Mouse (Mus musculus) testis, postnatal 10 days (tissue): ENCODE results near the gene Tspan31.

Experiments
- DNase-seq: peaks from one replicate; pipeline ENCODE4 v3.0.0; 2021; ENCODE audit warnings: low spot score

The Tspan31 gene

GRCm38 (mm10) chr10:127070190-127071121 lies at the start of gene Tspan31:
TSS of gene Tspan31 (minus strand) at chr10:127070264.
- peak; percentile 81 for DNase-seq

GRCm38 (mm10) chr10:127119229-127119628 lies 49.2 kb upstream of the Tspan31 start:
- no peak for DNase-seq

DNA sequence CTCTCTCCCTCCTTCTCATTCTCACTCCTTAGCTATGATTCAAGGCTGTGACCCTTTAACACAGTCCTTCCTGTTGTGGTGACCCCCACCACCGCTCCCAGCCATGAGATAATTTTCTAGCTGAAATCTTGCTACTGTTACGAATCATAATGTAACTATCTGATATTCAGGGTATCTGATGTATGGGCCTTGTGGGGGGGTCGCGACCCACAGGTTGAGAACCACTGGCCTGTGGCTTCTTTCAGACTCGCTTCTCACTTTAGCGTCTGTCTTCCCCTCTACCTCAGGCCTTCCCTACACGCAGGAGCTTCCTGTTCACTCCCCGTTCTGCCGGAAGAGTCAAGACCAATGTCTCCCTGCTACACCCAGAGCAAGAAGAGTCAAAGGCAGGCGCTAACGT lies 48.4 kb upstream of the Tspan31 start:
- DNase-seq, result no peak

DNA sequence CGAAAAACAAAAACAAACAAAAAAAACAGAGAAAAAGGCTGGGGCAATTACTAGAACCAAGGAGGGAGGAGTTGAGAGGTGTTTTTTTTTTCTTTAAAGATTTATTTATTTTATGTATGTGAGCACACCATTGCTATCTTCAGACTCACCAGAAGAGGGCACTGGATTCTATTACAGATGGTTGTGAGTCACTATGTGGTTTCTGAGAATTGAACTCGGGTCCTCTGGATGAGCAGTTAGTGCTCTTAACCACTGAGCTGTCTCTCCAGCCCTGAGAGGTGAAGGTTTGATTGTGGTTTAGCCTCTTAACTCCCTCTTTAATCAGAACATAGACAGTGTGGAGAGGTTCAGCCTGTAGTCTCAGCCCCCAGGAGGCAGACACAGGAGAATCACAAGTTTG lies 45.0 kb upstream of the Tspan31 start:
- DNase-seq, result no peak

DNA sequence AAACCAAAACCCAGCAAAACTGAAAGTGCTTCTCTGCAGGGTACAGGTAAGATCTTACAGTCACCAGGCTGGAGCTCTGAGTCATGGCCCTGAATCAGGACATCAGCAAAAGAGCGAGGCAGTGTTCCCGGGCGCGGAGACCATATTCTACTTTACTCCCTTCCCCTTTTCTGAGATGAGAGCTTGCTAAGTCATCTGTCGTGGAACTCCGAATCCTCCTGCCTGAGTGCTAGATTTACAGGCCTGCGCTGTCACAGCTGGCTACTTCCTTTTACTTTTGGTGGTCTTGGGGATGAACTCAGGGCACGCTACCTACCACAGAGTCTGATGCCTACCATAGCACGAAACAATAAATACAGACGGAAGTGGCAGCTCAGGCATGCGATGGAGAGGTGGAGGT lies 44.3 kb upstream of the Tspan31 start:
- DNase-seq, result no peak

- DNase-seq, result no peak
Measured at GRCm38 (mm10) chr10:127111001-127111887, 41.2 kb upstream of the Tspan31 start.

DNA sequence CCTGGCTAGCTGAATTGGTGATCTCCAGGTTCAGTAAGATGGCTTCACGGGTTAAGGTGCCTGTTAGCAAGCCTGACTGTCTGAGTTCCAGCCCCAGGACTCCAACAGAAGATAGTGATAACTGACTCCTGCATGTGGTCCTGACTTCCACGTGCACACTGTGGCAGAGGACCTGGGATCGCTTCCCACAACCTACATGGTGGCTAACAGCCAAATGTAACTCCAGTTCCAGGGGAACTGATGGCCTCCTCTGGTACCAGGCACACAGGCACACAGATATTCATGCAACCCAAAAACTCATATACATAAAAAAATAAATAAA lies 38.2 kb upstream of the Tspan31 start:
- DNase-seq, result no peak

GRCm38 (mm10) chr10:127107563-127108261 lies 37.6 kb upstream of the Tspan31 start:
- no peak for DNase-seq

- no peak for DNase-seq
Measured at GRCm38 (mm10) chr10:127103631-127104030, 33.6 kb upstream of the Tspan31 start.

DNA sequence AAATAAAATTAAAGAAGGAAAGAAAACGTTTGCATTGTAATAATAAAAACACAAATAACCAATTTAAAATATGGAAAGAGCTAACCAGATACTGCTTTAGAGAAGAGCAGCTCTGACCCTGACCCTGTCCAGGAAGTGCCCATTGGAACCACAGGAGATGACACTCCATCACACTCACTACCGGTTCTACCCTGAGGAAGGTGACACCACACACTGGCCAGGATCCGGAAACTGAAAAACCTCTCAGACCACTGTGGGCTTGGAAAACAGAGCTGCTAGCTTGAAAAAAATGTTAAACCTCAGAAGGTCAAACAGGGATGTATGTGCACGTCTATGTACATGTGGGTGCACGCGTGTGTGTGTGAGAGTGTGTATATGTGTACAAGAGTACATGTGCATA lies 31.1 kb upstream of the Tspan31 start:
- no peak for DNase-seq

DNA sequence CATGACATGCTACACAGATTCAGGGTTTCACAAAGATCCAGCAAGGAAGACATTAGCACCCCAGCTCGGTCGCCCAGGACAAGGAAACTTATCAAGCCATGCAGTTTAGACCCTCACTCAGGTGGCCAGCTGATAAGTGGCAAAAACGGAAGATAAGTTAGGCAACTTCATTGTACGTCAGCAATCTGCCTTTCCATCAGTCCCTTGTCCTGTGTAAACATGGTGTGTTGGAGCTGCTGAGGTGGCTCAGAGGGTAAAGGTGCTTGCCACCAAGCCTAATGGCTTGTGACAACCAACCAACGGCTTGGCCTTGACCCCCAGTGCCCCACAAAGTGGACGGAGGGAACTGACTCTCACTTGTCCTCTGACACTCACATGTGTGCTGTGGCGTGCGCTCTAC lies 30.4 kb upstream of the Tspan31 start:
- no peak for DNase-seq

DNA sequence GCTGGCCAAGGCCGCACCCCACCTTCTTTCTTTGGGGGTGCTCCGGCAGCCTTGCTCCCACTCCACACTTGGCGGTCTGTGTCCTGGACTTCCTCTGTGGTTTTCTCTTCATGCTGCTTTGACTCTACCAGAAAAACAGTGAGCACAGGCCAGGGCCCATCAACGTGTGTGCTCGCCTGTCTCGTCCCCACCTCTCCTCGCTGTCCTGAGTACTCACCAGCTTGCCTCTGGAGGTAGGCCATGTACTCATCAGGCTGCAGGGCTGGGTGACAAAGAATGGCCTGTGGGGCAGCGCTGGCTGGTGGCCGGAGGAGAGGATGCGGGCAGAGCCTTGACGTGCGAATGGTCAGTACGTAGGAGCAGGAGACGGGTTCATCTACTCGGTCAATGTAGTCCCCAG lies 29.8 kb upstream of the Tspan31 start:
- DNase-seq, result no peak

GRCm38 (mm10) chr10:127099191-127099590 lies 29.1 kb upstream of the Tspan31 start:
- DNase-seq, result no peak

DNA sequence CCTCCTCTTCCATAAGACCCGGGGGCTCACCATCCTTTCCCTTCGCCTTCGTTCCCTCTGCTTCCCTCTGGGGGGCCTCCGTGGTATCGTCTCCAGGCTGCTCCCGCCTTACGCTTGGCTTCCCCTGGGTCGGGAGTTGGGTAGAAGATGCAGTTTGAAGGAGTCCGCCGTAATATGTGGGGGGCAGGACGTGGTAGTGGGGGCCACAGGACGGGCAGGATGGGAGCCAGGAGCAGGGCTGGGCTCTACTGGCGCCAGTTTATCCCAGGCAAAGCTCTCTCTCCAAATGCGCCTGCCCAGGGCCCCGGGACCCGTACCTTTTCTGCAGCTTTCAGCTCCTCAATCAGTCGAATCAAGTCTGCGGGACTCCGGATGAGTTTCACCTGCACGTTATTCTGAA lies 28.4 kb upstream of the Tspan31 start:
- DNase-seq, result no peak

DNA sequence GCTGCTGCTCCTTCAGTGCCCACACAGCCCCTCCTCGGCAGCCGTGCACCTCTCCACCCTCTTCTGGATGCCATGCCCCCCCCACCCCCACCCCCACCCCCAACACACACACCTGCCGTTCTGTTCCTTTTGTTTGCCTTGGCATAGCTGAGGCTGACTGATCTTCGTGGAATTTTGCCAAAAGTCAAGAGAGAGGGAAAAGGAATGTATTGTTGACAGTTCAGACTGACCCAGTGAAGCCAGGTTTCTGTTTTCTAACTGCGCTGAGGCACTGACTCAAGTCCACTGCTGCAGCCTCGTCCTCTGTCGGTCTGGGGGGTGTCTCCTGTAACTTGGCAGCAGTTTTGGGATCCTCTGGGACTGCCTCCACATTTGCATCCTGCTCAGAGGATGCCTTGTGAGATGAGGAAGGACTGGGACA lies 24.3 kb upstream of the Tspan31 start:
- no peak for DNase-seq

GRCm38 (mm10) chr10:127092742-127093141 lies 22.7 kb upstream of the Tspan31 start:
- DNase-seq, result no peak

- DNase-seq, result no peak
Measured at GRCm38 (mm10) chr10:127091507-127092396, 21.7 kb upstream of the Tspan31 start.

DNA sequence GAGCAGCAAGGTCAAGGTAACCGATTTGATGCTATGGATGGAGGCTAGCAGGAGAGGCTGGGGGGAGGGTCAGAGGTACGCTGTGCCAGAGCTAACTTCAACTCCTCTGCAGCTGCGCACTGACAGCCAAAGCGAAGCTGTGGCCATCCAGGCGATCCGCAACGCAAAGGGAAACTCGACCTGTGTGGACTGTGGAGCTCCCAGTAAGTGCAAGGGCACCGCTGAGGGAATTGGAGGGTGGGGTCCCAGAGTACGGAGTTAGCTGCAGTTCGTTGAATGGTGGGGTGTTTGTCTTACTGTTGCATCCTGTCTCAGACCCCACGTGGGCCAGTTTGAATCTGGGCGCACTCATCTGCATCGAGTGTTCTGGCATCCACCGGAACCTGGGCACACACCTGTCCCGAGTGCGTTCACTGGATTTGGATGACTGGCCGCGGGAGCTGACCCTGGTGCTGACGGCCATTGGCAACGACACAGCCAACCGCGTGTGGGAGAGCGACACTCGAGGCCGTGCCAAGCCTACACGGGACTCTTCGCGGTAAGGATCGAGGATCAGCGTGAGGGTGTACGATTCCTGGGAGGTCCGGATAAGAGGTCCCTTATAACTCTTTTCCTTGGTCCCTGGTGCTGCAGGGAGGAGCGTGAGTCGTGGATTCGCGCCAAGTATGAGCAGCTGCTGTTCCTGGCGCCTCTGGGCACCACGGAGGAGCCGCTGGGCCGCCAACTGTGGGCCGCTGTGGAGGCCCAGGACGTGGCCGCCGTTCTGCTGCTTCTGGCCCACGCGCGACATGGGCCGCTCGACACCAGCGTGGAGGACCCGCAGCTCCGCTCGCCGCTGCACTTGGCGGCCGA lies 20.7 kb upstream of the Tspan31 start:
- DNase-seq, result peak; percentile 80

DNA sequence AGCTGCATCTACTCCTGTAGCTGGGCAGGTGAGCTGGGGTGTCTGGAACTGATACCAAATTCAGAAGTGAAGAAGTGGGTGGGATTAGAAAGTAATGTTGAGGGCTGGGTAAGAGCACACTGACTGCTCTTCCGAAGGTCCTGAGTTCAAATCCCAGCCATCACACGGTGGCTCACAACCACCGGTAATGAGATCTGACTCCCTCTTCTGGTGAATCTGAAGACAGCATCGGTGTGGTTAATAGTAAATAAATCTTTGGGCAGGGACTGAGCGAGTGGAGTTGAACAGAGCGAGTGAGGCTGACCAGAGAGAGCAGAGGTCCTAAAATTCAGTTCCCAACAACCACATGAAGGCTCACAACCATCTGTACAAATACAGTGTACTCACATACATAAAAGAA lies 15.6 kb upstream of the Tspan31 start:
- no peak for DNase-seq

- no peak for DNase-seq
Measured at GRCm38 (mm10) chr10:127085052-127085451, 15.0 kb upstream of the Tspan31 start.
